Mouse (Mus musculus) hindbrain, postnatal 0 days (tissue): Measurements from ENCODE around the gene Ybx2. TPM values are rescaled to one million over a fixed set of nuclear protein-coding genes. Genes with fewer than 3 reads are reported as not detected.

ENCODE experiments used
- ATAC-seq: fragments of 200-750 bp; cut with Nextera tagmentation; 2 replicates; pipeline ENCODE4 v1.8.0; 2017; ENCODE audit warnings: mild to moderate bottlenecking, moderate TSS enrichment, moderate library complexity
- DNase-seq: peaks from one replicate; pipeline ENCODE4 v3.0.0-alpha.2; 2015; ENCODE audit warnings: low spot score
- H3K27ac ChIP-seq: fragments of 300-500 bp; sonication (generic); 2 replicates; pipeline ENCODE4 v1.5.1; 2014; ENCODE audit warnings: mild to moderate bottlenecking
- H3K27me3 ChIP-seq: fragments of 300-500 bp; sonication (generic); 2 replicates; pipeline ENCODE4 v1.6.1; 2014; ENCODE audit warnings: low read length, mixed read lengths; ENCODE audit not compliant: insufficient read depth
- H3K36me3 ChIP-seq: fragments of 300-500 bp; sonication (generic); 2 replicates; pipeline ENCODE4 v1.6.1; 2014; ENCODE audit warnings: low read length, mixed read lengths; ENCODE audit not compliant: insufficient read depth
- H3K4me1 ChIP-seq: fragments of 300-500 bp; sonication (generic); 2 replicates; pipeline ENCODE4 v1.6.1; 2014; ENCODE audit warnings: antibody characterized with exemption, low read length, mixed read lengths; ENCODE audit not compliant: insufficient read depth
- H3K4me2 ChIP-seq: fragments of 300-500 bp; sonication (generic); 2 replicates; pipeline ENCODE4 v1.6.1; 2014; ENCODE audit warnings: low read depth, mild to moderate bottlenecking, low read length, moderate library complexity, mixed read lengths
- H3K4me3 ChIP-seq: fragments of 300-500 bp; sonication (generic); 2 replicates; pipeline ENCODE4 v1.5.1; 2014; ENCODE audit warnings: low read length
- H3K9ac ChIP-seq: fragments of 300-500 bp; sonication (generic); replicated peaks from 2 replicates; pipeline ENCODE4 v1.6.1; 2014; ENCODE audit warnings: mild to moderate bottlenecking, low read length, moderate library complexity, mixed read lengths
- H3K9me3 ChIP-seq: fragments of 300-500 bp; sonication (generic); 2 replicates; pipeline ENCODE4 v1.6.1; 2016; ENCODE audit warnings: low read length, mixed read lengths
- CTCF ChIP-seq: IDR thresholded peaks from 2 replicates; pipeline ENCODE4 v1.5.1; 2016; ENCODE audit warnings: antibody characterized with exemption, control low read depth, low read depth
- WGBS: fragments of 180-500 bp; shearing (Covaris S2); extraction: QIAGEN DNeasy Blood & Tissue Kit; methylation state at CpG from one replicate; pipeline ENCODE4 v1.1.7; 2014; 5-methylcytosine and 5-hydroxymethylcytosine counted together
- polyA plus RNA-seq: library from polyadenylated mRNA; unstranded; fragments of >200 nt; fragmentation: Nextera tagmentation; extraction: Ambion mirVana; gene quantifications from 2 replicates; pipeline ENCODE4 v1.2.1, GENCODE M21; 2015
- total RNA-seq: library from RNA; depleted of rRNA; stranded (reverse); fragments of >200 nt; gene quantifications from 2 replicates; pipeline ENCODE4 v1.2.3, GENCODE M21; 2014

The Ybx2 gene
- total and polyA plus RNA-seq, 2 experiments from 2014 or later = 3.3 to 23.9 TPM

DNA sequence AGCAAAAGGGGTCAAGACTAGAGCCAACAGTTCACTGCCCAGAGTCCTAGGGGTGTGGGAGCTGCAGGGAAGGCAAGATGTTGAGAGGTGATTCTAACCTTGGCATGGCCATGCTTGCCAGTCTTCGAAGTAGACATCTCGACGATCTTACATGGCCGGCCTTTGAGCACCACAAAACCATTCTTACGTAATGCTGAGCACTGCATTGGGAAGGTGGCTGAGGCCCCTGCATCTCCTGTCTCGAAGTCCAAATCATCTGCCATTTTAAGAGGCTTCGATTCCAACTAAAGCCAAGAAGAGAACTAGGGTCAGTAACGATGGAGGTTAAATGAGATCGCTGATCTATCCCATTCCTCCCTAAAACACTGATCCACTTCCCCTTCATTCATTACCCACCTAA lies 16.5 kb upstream of the Ybx2 start:
- Histone ChIP-seq H3K36me3 (peaks cover 37% of the 10 kb centered on the region), H3K4me3 (peak overlapping the region; percentile 85; the same call in 1 of the 2 replicates), H3K27me3 (no peaks in the 10 kb centered on the region), H3K4me1 (peaks cover 15% of the 10 kb centered on the region), H3K4me2 (peak overlapping the region; percentile 79), H3K9me3 (no peaks in the 10 kb centered on the region), H3K27ac (no peak overlapping the region), H3K9ac (peak overlapping the region; percentile 95; the same call in 1 of the 2 replicates)
- no peak for TF ChIP-seq CTCF
- no peak for ATAC-seq
- no peak for DNase-seq
- 80% methylated on average over 9 of the region's 9 CpGs for WGBS

DNA sequence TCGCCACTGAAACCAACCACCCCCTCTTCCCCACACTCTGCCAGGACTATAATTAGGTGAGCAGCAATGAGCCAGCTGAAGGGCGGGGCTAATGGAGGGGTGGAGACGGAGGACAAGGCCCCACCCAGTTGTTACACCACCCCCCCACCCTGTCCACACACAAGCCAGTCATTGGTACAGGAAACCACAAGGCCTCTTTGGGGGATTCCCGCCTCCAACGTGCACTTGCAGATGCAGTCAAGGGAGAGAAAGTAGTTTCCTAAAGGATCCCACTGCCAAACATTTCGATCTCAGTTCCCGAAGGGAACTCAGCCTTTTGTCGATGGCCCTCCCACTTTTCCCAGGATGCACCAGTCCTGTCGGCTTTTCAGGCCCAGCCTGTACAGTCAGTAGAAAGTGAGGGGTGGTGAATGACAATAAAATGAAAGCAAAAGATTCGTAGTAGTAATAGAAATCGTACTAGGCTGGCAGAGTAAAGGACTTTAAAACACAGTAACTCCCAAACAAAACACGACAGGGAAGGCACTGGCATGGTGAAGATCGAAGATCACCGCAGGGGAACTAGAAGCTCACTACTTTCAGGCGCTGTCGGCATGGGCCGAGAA lies 15.8 kb upstream of the Ybx2 start:
- H3K27me3 ChIP-seq = no peaks in the 10 kb centered on the region
- 1% methylated on average over 17 of the region's 17 CpGs for WGBS
- H3K4me1 ChIP-seq = peaks cover 12% of the 10 kb centered on the region
- ATAC-seq (no peak), DNase-seq (peak; percentile 78)
- H3K9me3 ChIP-seq = no peaks in the 10 kb centered on the region
- peak overlapping the region; percentile 85 for H3K4me3 ChIP-seq
- peak overlapping the region; percentile 79 for H3K4me2 ChIP-seq
- H3K27ac ChIP-seq = peak overlapping the region; percentile 96
- peaks cover 37% of the 10 kb centered on the region for H3K36me3 ChIP-seq
- peak overlapping the region; percentile 95 for H3K9ac ChIP-seq
- no peak for TF ChIP-seq CTCF

DNA sequence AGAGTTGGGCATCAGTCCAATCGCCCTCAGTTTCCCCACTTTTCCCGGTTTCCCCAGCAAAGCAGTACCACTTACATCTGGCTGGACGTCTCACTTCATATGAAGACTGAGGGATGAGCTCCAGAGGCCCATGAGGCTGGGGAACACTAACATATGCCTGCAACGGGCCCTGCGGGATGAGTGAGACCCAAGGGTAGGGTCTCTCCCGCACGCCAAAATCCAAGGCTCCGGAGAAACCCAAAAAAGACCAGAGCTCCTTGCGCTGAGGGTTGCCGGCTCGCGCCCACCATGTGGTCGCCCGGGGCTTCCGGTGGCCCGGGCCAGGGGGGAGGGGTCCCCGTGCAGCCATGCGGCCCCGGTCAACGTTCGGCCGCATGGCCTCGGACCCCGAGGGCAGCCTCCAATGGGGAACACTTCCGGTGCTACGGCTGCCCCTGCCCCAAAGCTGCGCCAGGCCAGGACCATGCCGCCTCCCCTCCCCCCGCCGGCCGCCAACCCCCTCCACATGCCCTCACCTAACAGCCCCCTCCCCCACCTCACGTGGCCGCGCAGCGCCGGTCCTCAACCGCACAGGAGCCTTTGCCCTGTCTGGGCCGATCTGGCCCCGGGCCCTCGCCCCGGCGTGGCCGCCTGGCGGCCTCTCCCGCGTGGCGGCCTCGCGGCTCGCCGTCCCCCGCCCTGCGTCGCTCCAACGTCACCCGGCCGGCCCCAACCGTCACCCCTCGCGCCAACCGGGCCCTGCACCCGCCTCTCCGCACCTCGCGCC lies 15.1 kb upstream of the Ybx2 start:
- no peak for TF ChIP-seq CTCF
- H3K4me3 ChIP-seq = peak overlapping the region; percentile 85
- H3K9ac ChIP-seq = peak overlapping the region; percentile 95
- WGBS = under 1% methylated on average over 50 of the region's 65 CpGs
- H3K4me2 ChIP-seq = peak overlapping the region; percentile 79
- H3K4me1 ChIP-seq = peaks cover 10% of the 10 kb centered on the region
- no peaks in the 10 kb centered on the region for H3K27me3 ChIP-seq
- H3K36me3 ChIP-seq = peaks cover 31% of the 10 kb centered on the region
- peak overlapping the region; percentile 96 for H3K27ac ChIP-seq
- H3K9me3 ChIP-seq = no peaks in the 10 kb centered on the region
- DNase-seq (peak; percentile 45), ATAC-seq (no peak)

DNA sequence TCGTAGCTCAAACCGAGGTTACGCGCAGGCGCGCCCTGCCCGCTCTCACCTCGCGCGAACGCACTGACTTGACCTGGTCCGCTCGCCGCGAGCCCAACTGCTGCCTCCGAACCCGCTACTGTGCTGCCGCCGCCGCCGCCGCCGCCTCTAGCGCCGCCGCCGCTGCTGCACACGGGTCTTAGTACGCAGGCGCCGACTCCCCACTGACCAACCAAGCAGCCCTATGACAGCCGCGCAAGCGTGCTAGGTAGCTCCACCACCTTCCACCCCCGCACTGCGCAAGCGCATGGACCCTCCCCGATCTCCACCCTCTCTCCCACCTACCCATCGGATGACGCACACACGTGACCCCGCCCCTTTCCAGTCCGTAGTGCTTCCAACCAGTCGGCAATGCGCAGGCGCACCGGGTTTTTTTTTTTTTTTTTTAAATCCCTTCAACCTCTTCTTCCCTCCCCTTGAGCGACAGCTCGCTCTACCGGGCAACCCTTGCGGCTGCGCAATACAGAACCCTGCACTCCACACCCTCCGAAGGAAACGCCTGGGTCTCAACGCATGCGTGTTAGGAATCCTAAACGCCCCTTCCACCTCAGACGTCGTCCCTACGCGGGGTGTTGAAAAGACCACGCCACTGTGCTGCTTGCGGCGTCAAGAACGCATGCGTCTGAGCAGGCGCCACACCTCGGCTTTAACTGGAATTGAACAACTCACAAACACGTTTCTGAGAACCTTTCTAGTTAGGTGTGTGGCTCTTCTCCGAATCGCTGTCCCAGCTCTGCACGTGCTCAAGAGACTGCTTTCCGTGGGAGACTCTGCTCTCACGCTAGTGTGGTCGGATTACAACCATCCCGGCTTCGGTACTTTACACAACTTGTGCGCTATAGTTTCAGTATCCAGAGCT lies 14.2 kb upstream of the Ybx2 start, which contains the start of gene Eif5a:
Eif5a (minus strand) TSS at position 845 of the 898 bp plus-strand sequence.
- no peaks in the 10 kb centered on the region for H3K27me3 ChIP-seq
- 0% methylated on average over 78 of the region's 78 CpGs for WGBS
- H3K4me2 ChIP-seq = peak within 1 kb of the TSS; percentile 79
- peak within 1 kb of the TSS; percentile 96 for H3K27ac ChIP-seq
- TF ChIP-seq CTCF = peak; percentile 86
- peak within 1 kb of the TSS; percentile 95 for H3K9ac ChIP-seq
- peak within 1 kb of the TSS; percentile 85 for H3K4me3 ChIP-seq
- no peaks in the 10 kb centered on the region for H3K9me3 ChIP-seq
- DNase-seq (peak; percentile 100), ATAC-seq (peak; percentile 97)
- H3K36me3 ChIP-seq = peaks cover 24% of the 10 kb centered on the region
- H3K4me1 ChIP-seq = peaks cover 10% of the 10 kb centered on the region

DNA sequence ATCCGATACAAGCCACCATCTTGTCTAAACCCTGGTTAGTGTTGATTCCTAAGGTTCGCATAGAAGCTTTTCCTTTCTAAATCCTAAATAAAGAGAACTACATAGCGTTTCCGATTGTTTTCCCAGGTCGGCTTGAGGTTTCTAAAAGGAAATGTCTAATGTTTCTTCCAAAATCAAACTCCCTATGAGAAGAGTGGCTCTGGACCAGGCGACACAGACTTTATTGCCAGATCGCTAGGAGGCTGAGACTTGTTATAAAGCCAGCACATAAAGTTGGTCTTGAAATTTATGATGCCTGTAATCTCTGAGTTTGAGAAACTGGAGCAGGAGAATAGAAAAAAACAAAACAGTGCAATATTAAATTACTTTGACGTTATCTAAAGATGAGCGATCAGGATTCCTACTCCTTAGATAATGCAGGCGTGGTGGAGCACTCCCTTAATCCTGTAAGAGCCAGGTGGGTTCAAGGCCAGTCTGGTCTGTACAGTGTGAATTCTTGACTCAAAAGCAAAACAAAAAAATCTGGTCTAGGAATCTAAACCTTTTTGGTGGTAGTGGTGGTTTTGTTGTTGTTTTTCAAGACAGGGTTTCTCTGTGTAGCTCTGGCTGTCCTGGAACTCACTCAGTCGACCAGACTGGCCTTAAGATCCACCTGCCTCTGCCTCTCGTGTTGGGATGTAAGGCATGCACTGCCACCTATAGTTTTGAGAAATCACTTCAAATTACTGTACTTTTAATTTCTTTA lies 13.4 kb upstream of the Ybx2 start:
- H3K4me2 ChIP-seq = peak overlapping the region; percentile 63
- no peak for ATAC-seq

DNA sequence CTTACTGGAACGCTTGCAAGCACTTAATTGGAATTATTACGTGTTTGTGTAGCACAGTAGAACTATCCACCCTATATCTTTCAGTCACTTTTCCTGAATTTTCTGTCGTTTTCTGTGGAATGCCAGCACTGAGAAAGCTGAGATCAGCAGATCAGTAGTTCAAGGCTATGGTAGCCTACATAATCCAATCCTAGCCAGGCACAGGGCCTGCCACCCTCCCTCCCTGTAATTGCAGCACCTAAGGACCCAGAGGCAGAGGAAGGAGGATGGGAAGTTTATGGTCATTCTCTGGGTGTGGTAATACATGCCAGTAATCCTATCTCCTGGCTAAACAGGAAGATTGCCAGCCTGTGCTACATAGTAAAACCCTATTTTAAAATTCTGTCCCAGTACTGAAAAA lies 12.8 kb upstream of the Ybx2 start:
- Histone ChIP-seq H3K4me1 (peaks cover 10% of the 10 kb centered on the region), H3K27me3 (no peaks in the 10 kb centered on the region), H3K4me2 (peak overlapping the region; percentile 63; the same call in 1 of the 2 replicates), H3K27ac (no peak overlapping the region), H3K36me3 (peaks cover 11% of the 10 kb centered on the region), H3K4me3 (no peak overlapping the region), H3K9me3 (no peaks in the 10 kb centered on the region), H3K9ac (no peak overlapping the region)
- TF ChIP-seq CTCF = no peak
- ATAC-seq (no peak), DNase-seq (no peak)
- WGBS = 63% methylated on average over 3 of the region's 3 CpGs

More for the DNA sequence above, 13.4 kb upstream of the Ybx2 start:
- Histone ChIP-seq H3K4me1 (peaks cover 10% of the 10 kb centered on the region), H3K4me3 (peak overlapping the region; percentile 85), H3K36me3 (peaks cover 17% of the 10 kb centered on the region), H3K27me3 (no peaks in the 10 kb centered on the region), H3K27ac (peak overlapping the region; percentile 87), H3K9me3 (no peaks in the 10 kb centered on the region), H3K9ac (peak overlapping the region; percentile 53)
- no peak for DNase-seq
- WGBS = 4% methylated on average over 12 of the region's 12 CpGs
- peak; percentile 25 for TF ChIP-seq CTCF
